Mouse (Mus musculus): Measurements from ENCODE around the gene Gm28372.

The Gm28372 gene

GRCm38 (mm10) chr2:130411558-130412495, 6.8 kb downstream of the Gm28372 start:
- DNase-seq (ENCODE audit: low read depth) = peak; percentile 62

- no peak for DNase-seq (ENCODE audit: low read depth)
Observed at GRCm38 (mm10) chr2:130412775-130413174, 7.7 kb downstream of the Gm28372 start.

GRCm38 (mm10) chr2:130414094-130414856, 9.2 kb downstream of the Gm28372 start:
- DNase-seq (ENCODE audit: low read depth) = peak; percentile 57

GRCm38 (mm10) chr2:130421781-130422620, 17.0 kb downstream of the Gm28372 start:
- DNase-seq (ENCODE audit: low read depth) = no peak

- DNase-seq (ENCODE audit: low read depth) = peak; percentile 71
Observed at GRCm38 (mm10) chr2:130423397-130424125, 18.5 kb downstream of the Gm28372 start.

DNA sequence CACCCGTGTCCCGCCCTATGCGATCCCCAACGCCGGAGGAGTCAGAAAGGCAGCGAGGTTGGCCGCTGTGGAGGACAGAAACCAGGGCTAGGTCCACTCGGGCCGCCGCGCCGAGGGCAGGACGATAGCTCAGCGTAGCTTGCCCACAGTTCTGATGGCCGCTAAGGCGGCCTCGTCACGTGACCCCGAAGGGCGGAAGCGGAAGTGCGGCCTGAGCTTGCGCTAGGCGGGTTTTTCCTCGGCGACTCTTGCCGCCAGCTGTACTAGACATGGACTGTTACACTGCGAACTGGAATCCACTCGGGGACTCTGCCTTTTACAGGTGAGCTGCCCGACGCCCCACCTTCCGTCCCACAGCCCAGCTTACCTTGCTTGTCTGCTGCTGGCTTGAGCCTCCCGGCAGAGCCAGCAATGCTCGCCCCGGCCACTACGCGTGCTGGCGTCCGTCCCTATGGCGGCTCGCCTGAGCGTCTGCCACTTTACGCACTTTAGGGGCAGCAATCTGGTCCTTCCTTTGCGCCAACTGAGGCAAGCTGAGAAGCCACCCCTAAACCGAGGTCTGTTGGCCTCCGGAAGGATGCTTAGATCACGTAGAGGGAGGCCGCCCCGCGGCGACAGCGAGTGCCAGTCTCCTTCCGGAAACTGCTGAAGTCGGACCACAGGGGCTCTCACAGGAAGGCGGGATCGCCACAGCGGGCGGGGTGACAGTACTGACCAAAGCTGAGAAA, 19.3 kb downstream of the Gm28372 start, which contains the start of the genes Vps16 and Pced1a:
Vps16 (plus strand) TSS at position 214 of the 728 bp plus-strand sequence.
Pced1a (minus strand) TSS at position 576 of the 728 bp plus-strand sequence.
- peak; percentile 93 for DNase-seq (ENCODE audit: low read depth)

- DNase-seq (ENCODE audit: low read depth) = peak; percentile 76
Observed at GRCm38 (mm10) chr2:130425112-130425511, 20.1 kb downstream of the Gm28372 start.

DNA sequence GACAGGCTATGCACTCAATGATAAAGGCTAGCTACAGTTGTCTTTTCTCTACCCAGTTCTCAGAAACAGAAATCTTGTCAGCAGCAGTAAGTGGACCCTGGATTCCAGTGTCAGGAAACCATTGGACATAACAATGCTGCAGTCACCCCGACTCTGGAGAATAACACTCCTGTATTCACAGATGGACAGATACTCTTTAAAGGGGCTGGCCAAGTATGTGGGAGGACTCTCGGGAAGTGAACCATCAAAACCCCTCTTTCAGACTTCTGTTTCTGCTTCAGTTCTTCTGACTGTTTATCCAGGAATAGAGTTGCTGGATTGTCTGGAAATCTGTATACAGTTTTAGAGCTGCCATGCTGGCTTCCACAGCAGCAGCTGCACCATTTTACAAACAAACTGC, 24.8 kb downstream of the Gm28372 start:
- DNase-seq (ENCODE audit: low read depth) = no peak

DNA sequence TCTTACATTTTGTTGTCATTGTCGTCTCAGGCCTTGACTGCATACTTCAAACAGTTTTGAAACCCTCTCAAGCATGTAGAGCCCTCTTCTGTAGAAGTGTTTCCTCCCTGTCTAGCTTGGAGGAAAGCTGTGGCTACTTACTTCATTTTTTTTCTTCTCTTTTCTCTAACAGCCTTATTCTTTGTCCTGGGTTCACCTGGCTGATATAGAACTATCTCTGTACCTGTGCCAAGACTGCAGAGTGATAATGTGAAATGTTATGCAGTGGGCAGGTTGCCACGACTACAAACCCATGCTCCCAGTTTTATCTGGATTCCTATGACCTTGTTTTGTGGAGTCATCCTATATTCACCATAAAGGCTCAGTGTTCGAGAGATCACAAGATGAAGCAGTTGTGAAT, 25.4 kb downstream of the Gm28372 start:
- no peak for DNase-seq (ENCODE audit: low read depth)

- no peak for DNase-seq (ENCODE audit: low read depth)
Observed at GRCm38 (mm10) chr2:130432157-130432556, 27.1 kb downstream of the Gm28372 start.

DNA sequence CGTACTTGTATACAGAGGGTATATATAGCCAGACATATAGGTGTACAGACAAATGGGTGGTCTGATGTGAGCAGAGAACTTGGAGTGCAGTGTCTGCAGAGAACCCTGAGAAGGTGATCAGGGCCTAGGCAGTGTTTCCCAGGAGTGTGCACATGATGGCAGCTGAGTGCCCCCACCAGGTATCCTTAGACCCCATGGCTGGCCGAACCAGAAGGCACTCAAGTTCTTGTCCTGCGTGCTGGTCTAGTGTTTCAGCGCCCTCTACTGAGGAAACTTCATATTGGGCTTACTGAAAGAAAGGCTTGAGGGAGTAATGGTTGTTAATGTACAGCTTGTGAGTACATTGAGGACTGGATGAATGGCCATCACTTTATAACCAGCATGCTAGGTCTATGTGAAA, 28.1 kb downstream of the Gm28372 start:
- DNase-seq (ENCODE audit: low read depth) = peak; percentile 79

DNA sequence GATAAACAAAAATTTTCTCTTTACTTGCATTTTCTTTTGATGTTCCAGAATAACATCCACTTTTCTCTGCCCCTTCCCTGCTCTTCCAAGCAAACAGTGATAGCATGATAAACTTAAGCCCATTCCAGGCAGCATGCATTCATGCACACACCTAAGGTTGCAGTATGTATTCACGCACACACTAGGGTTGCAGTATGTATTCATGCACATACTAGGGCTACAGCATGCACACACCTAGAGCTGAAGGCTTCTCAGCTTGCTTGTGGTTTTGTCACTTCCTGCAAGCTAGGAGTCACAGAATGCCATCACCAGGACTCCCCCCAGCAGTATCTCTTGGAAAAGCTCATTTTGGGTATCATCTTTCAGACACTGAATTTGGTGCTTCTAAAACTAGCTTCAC, 31.7 kb downstream of the Gm28372 start:
- no peak for DNase-seq (ENCODE audit: low read depth)

DNA sequence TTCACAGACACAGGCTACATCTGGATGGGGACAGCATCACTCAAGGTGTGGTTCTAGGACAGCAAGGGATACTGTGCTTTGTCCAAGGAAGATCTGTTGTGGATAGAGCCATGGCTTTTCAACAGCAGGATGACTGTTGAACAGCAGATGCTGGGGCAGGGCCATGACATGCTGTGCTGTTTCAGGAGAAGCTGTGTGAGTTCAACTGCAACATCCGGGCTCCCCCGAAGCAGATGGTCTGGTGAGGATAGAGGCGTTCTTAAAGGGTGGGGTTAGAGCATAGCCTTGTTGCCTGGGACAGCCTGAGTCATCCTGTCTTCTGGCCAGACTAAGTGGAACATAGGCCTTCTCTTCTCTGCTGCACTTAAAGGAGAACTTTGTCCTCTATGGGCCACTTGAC, 33.8 kb downstream of the Gm28372 start:
- DNase-seq (ENCODE audit: low read depth) = no peak

DNA sequence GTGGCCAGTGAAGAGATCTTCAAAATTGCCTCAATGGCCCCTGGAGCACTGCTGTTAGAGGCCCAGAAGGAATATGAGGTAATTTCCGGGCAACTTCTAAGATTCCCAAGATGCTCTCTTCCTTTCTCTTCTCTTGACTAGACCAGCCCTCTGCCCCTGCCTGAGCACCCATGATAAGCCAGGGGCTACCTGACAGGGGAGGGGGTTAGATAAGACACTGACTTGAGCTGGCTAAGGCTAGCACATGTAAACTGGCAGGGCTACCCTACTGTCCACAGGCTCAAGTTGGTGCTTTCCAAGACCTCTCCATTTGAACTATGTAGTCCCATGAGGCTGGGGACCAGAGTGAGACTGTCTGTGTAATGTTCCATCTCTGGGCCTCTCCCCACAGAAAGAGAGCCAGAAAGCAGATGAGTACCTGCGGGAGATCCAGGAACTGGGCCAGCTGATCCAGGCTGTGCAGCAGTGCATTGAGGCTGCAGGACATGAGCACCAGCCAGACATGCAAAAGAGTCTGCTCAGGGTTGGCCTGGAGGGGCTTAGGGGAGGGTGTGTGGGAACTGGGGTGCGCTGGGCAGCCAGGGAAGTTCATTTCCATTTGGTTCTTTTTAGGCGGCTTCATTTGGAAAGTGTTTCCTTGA, 34.9 kb downstream of the Gm28372 start:
- no peak for DNase-seq (ENCODE audit: low read depth)

DNA sequence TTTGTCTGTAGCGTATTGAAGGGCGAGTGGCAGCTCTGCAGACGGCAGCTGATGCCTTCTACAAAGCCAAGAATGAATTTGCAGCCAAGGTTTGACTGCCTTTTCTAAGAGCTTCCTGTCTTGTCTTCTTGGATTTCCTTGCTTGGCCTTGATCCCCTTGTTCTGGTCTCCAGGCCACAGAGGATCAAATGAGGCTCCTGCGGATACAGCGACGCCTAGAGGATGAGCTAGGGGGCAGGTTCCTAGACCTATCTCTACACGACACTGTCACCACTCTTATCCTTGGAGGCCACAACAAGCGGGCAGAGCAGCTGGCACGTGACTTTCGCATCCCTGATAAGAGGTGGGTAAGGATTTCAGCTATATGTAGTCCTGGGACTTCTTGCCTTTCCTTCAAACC, 37.1 kb downstream of the Gm28372 start:
- no peak for DNase-seq (ENCODE audit: low read depth)

- no peak for DNase-seq (ENCODE audit: low read depth)
Observed at GRCm38 (mm10) chr2:130448449-130448848, 43.4 kb downstream of the Gm28372 start.

DNA sequence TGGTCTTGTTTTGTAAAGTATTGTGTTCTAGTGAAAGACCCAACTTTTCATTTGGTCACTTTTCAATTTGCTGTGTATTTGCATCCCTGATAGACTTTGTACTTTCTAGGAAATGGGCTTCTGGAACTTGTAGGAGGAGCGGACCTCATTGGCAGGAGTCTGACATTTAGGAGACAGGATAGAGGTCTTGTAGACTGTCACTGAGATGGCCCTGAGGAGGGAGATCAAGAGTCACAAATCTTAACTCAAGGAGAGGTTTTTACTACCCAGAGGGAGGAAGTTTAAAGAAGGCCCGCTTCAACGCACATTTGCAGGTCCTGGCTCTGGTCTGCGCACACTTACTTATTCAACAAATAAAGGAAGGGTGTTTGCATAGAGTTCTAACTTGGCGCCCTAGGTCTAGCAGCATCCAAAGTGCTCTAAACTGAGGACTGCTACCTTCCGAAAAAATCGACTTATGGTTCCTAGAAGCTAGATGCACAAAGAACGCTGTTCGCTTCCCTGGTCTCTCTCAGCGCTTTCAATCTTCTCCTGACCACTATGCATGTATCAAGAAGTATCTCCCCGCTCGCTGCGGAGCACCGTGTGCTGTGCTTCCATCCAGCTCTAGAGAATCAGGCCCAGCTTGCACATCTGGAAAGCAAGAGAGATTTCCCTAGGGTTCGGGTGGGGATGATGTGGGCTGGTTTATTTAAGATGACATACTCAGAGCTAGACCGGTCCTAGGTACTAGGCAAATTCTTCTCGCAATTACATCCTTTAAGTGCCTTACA, 44.2 kb downstream of the Gm28372 start:
- peak; percentile 63 for DNase-seq (ENCODE audit: low read depth)

- peak; percentile 82 for DNase-seq (ENCODE audit: low read depth)
Observed at GRCm38 (mm10) chr2:130449794-130450433, 44.9 kb downstream of the Gm28372 start, which contains the start of gene Ptpra. Gene Ptpra (plus strand): TSS chr2:130450278.

- peak; percentile 39 for DNase-seq (ENCODE audit: low read depth)
Observed at GRCm38 (mm10) chr2:130450434-130450796, 45.4 kb downstream of the Gm28372 start.
